Mouse (Mus musculus) embryonic facial prominence, embryonic 12.5 days (tissue): ENCODE data around the gene Crybb2. TPM values are rescaled to one million over a fixed set of nuclear protein-coding genes. Genes with fewer than 3 reads are reported as not detected.

Source experiments
- ATAC-seq: fragments of 200-750 bp; cut with Nextera tagmentation; 2 replicates; pipeline ENCODE4 v1.8.0; 2017; ENCODE audit not compliant: insufficient number of reproducible peaks, insufficient read depth, low FRiP score, low TSS enrichment
- H3K27ac ChIP-seq: fragments of 300-500 bp; sonication (generic); 2 replicates; pipeline ENCODE4 v1.5.1; 2016; ENCODE audit warnings: mild to moderate bottlenecking
- H3K27me3 ChIP-seq: fragments of 300-500 bp; sonication (generic); 2 replicates; pipeline ENCODE4 v1.6.1; 2016; ENCODE audit warnings: mild to moderate bottlenecking, moderate library complexity
- H3K36me3 ChIP-seq: fragments of 300-500 bp; sonication (generic); 2 replicates; pipeline ENCODE4 v1.6.1; 2016; ENCODE audit warnings: mild to moderate bottlenecking
- H3K4me1 ChIP-seq: fragments of 300-500 bp; sonication (generic); 2 replicates; pipeline ENCODE4 v1.6.1; 2016
- H3K4me2 ChIP-seq: fragments of 300-500 bp; sonication (generic); replicated peaks from 2 replicates; pipeline ENCODE4 v1.6.1; 2016; ENCODE audit warnings: mild to moderate bottlenecking, moderate library complexity
- H3K4me3 ChIP-seq: fragments of 300-500 bp; sonication (generic); 2 replicates; pipeline ENCODE4 v1.5.1; 2016; ENCODE audit warnings: mild to moderate bottlenecking
- H3K9ac ChIP-seq: fragments of 300-500 bp; sonication (generic); 2 replicates; pipeline ENCODE4 v1.6.1; 2016; ENCODE audit warnings: mild to moderate bottlenecking, moderate library complexity
- H3K9me3 ChIP-seq: fragments of 300-500 bp; sonication (generic); 2 replicates; pipeline ENCODE4 v1.6.1; 2016; ENCODE audit warnings: mild to moderate bottlenecking, moderate library complexity
- WGBS: fragments of 180-500 bp; shearing (Covaris S2); methylation state at CpG from one replicate; pipeline ENCODE4 v1.1.7; 2016; 5-methylcytosine and 5-hydroxymethylcytosine counted together
- polyA plus RNA-seq: library from polyadenylated mRNA; unstranded; fragments of >200 nt; fragmentation: Nextera tagmentation; extraction: Ambion mirVana; gene quantifications from 2 replicates; pipeline ENCODE4 v1.2.1, GENCODE M21; 2016

Crybb2 gene
- polyA plus RNA-seq, 1 experiment from 2014 or later = not detected

- H3K4me2 ChIP-seq = no peak overlapping the region
- 63% methylated on average over 3 of the region's 3 CpGs for WGBS
- H3K4me3 ChIP-seq = no peak overlapping the region
- H3K36me3 ChIP-seq = no peaks in the 10 kb centered on the region
- no peaks in the 10 kb centered on the region for H3K9me3 ChIP-seq
- H3K27ac ChIP-seq = no peak overlapping the region; the same call in 1 of the 2 replicates
- peaks cover 17% of the 10 kb centered on the region for H3K4me1 ChIP-seq
- no peak for ATAC-seq
- no peak overlapping the region for H3K9ac ChIP-seq
- H3K27me3 ChIP-seq = no peaks in the 10 kb centered on the region
Observed at GRCm38 (mm10) chr5:113107709-113108108, 37.8 kb upstream of the Crybb2 start.

- H3K27ac ChIP-seq = no peak overlapping the region
- WGBS = 65% methylated on average over 7 of the region's 7 CpGs
Observed at GRCm38 (mm10) chr5:113106594-113106993, 36.7 kb upstream of the Crybb2 start.

GRCm38 (mm10) chr5:113105481-113105880 is 35.6 kb upstream of the Crybb2 start:
- H3K4me1 ChIP-seq = 0 out of 2 replicates have a peak, but pooled peaks cover 6% of the 10 kb centered on the region
- no peaks in the 10 kb centered on the region for H3K27me3 ChIP-seq
- no peaks in the 10 kb centered on the region for H3K36me3 ChIP-seq
- WGBS = 82% methylated on average over 4 of the region's 4 CpGs
- no peak overlapping the region for H3K4me3 ChIP-seq
- no peak overlapping the region for H3K4me2 ChIP-seq
- no peak for ATAC-seq
- H3K9me3 ChIP-seq = no peaks in the 10 kb centered on the region
- no peak overlapping the region for H3K9ac ChIP-seq
- H3K27ac ChIP-seq = no peak overlapping the region

More at GRCm38 (mm10) chr5:113106594-113106993, 36.7 kb upstream of the Crybb2 start:
- H3K9me3 ChIP-seq = no peaks in the 10 kb centered on the region
- H3K4me2 ChIP-seq = no peak overlapping the region
- peaks cover 16% of the 10 kb centered on the region for H3K4me1 ChIP-seq
- H3K9ac ChIP-seq = no peak overlapping the region
- no peaks in the 10 kb centered on the region for H3K27me3 ChIP-seq
- no peak for ATAC-seq
- H3K36me3 ChIP-seq = no peaks in the 10 kb centered on the region
- H3K4me3 ChIP-seq = no peak overlapping the region

GRCm38 (mm10) chr5:113105035-113105434 is 35.1 kb upstream of the Crybb2 start:
- Histone ChIP-seq H3K4me1 (0 out of 2 replicates have a peak, but pooled peaks cover 6% of the 10 kb centered on the region), H3K4me3 (no peak overlapping the region), H3K4me2 (no peak overlapping the region), H3K27me3 (no peaks in the 10 kb centered on the region), H3K36me3 (no peaks in the 10 kb centered on the region), H3K9me3 (no peaks in the 10 kb centered on the region), H3K9ac (no peak overlapping the region), H3K27ac (no peak overlapping the region)
- ATAC-seq = no peak
- 83% methylated on average over 9 of the region's 9 CpGs for WGBS

GRCm38 (mm10) chr5:113102455-113102854 is 32.5 kb upstream of the Crybb2 start:
- no peaks in the 10 kb centered on the region for H3K36me3 ChIP-seq
- ATAC-seq = no peak
- no peak overlapping the region for H3K4me3 ChIP-seq
- no peak overlapping the region for H3K4me2 ChIP-seq
- 0 out of 2 replicates have a peak, but pooled peaks cover 1% of the 10 kb centered on the region for H3K4me1 ChIP-seq
- WGBS = 67% methylated on average over 7 of the region's 7 CpGs
- no peak overlapping the region for H3K9ac ChIP-seq
- H3K9me3 ChIP-seq = no peaks in the 10 kb centered on the region
- H3K27ac ChIP-seq = no peak overlapping the region
- H3K27me3 ChIP-seq = no peaks in the 10 kb centered on the region

- WGBS = 75% methylated on average over 10 of the region's 10 CpGs
- Histone ChIP-seq H3K27ac (no peak overlapping the region), H3K4me3 (no peak overlapping the region), H3K4me2 (no peak overlapping the region), H3K9ac (no peak overlapping the region), H3K36me3 (no peaks in the 10 kb centered on the region), H3K9me3 (no peaks in the 10 kb centered on the region), H3K27me3 (no peaks in the 10 kb centered on the region), H3K4me1 (no peaks in the 10 kb centered on the region)
- no peak for ATAC-seq
Observed at GRCm38 (mm10) chr5:113101457-113101856, 31.5 kb upstream of the Crybb2 start.

- Histone ChIP-seq H3K9me3 (no peaks in the 10 kb centered on the region), H3K27ac (no peak overlapping the region), H3K36me3 (no peaks in the 10 kb centered on the region), H3K9ac (no peak overlapping the region), H3K27me3 (no peaks in the 10 kb centered on the region), H3K4me3 (no peak overlapping the region), H3K4me1 (no peaks in the 10 kb centered on the region), H3K4me2 (no peak overlapping the region)
- no peak for ATAC-seq
- 83% methylated on average over 11 of the region's 11 CpGs for WGBS
Observed at GRCm38 (mm10) chr5:113100422-113100821, 30.5 kb upstream of the Crybb2 start.

GRCm38 (mm10) chr5:113099546-113099945 is 29.6 kb upstream of the Crybb2 start:
- H3K9me3 ChIP-seq = no peaks in the 10 kb centered on the region
- no peaks in the 10 kb centered on the region for H3K4me1 ChIP-seq
- no peak overlapping the region for H3K4me2 ChIP-seq
- ATAC-seq = no peak
- no peaks in the 10 kb centered on the region for H3K27me3 ChIP-seq
- WGBS = 26% methylated on average over 1 of the region's 1 CpGs
- no peak overlapping the region for H3K9ac ChIP-seq
- no peak overlapping the region for H3K27ac ChIP-seq
- no peak overlapping the region for H3K4me3 ChIP-seq
- no peaks in the 10 kb centered on the region for H3K36me3 ChIP-seq

- Histone ChIP-seq H3K27me3 (no peaks in the 10 kb centered on the region), H3K9me3 (no peaks in the 10 kb centered on the region), H3K4me3 (no peak overlapping the region), H3K36me3 (no peaks in the 10 kb centered on the region), H3K4me2 (no peak overlapping the region), H3K27ac (no peak overlapping the region), H3K9ac (no peak overlapping the region), H3K4me1 (no peaks in the 10 kb centered on the region)
- no peak for ATAC-seq
- 83% methylated on average over 17 of the region's 17 CpGs for WGBS
Observed at GRCm38 (mm10) chr5:113097551-113097950, 27.6 kb upstream of the Crybb2 start.

GRCm38 (mm10) chr5:113095456-113095855 is 25.5 kb upstream of the Crybb2 start:
- no peak for ATAC-seq
- 89% methylated on average over 18 of the region's 18 CpGs for WGBS
- Histone ChIP-seq H3K27me3 (no peaks in the 10 kb centered on the region), H3K9me3 (no peaks in the 10 kb centered on the region), H3K36me3 (no peaks in the 10 kb centered on the region), H3K27ac (no peak overlapping the region), H3K4me2 (no peak overlapping the region), H3K9ac (no peak overlapping the region), H3K4me1 (no peaks in the 10 kb centered on the region), H3K4me3 (no peak overlapping the region)

GRCm38 (mm10) chr5:113092406-113092805 is 22.5 kb upstream of the Crybb2 start:
- Histone ChIP-seq H3K27ac (no peak overlapping the region), H3K4me1 (no peaks in the 10 kb centered on the region), H3K36me3 (no peaks in the 10 kb centered on the region), H3K9ac (no peak overlapping the region), H3K9me3 (no peaks in the 10 kb centered on the region), H3K4me3 (no peak overlapping the region), H3K27me3 (no peaks in the 10 kb centered on the region), H3K4me2 (no peak overlapping the region)
- ATAC-seq = no peak
- 71% methylated on average over 7 of the region's 7 CpGs for WGBS

GRCm38 (mm10) chr5:113091162-113091561 is 21.2 kb upstream of the Crybb2 start:
- no peak for ATAC-seq
- Histone ChIP-seq H3K4me2 (no peak overlapping the region), H3K27me3 (no peaks in the 10 kb centered on the region), H3K9ac (no peak overlapping the region), H3K4me1 (no peaks in the 10 kb centered on the region), H3K27ac (no peak overlapping the region), H3K9me3 (no peaks in the 10 kb centered on the region), H3K36me3 (no peaks in the 10 kb centered on the region), H3K4me3 (no peak overlapping the region)
- 50% methylated on average over 5 of the region's 5 CpGs for WGBS

- Histone ChIP-seq H3K4me3 (no peak overlapping the region), H3K4me2 (no peak overlapping the region), H3K4me1 (no peaks in the 10 kb centered on the region), H3K36me3 (no peaks in the 10 kb centered on the region), H3K27ac (no peak overlapping the region), H3K27me3 (no peaks in the 10 kb centered on the region), H3K9ac (no peak overlapping the region), H3K9me3 (no peaks in the 10 kb centered on the region)
- ATAC-seq = no peak
- WGBS = 89% methylated on average over 11 of the region's 11 CpGs
Observed at GRCm38 (mm10) chr5:113090750-113091149, 20.8 kb upstream of the Crybb2 start.
